Mouse (Mus musculus): ENCODE data around the gene Acadm.

DNA sequence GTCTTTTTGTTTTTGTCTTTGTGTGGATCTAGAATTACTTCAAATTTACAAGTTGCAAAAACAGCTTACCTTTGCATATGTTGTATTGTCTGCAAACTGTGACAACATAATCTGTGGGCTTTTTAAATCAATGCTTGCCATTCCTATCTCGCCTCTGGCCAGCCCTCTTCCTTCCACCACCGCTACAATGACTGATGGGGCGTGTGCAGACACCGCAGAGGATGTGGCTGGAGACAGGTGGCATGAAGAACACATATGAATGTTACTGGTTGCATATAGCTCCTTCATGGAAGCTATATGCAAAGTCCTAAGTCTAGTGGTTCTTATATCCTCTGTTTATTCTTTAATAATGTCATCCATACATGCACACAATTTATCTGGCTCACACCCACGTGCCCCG, 47.2 kb downstream of the Acadm start:
- TF ChIP-seq CTCF (IDR thresholded peaks at IDR 0.05; ENCODE audit: extremely low read depth, insufficient read depth, insufficient read length, insufficient replicate concordance), result no peak
- no peak for TF ChIP-seq POLR2A (IDR thresholded peaks at IDR 0.05; ENCODE audit: low read depth, low read length)
